Mouse (Mus musculus): ENCODE data around the gene Cd93.
A peak's percentile ranks its signal among the peaks of the same experiment; 100 is the strongest.

Cd93 gene

GRCm38 (mm10) chr2:148443249-148443958 is at the start of gene Cd93:
Cd93 (minus strand) TSS chr2:148443563.
- DNase-seq (ENCODE audit: low spot score in 2 of 2): peak; percentile 62 to 65

- DNase-seq (ENCODE audit: low spot score in 2 of 2): no peak
Observed at GRCm38 (mm10) chr2:148492108-148492507, 48.7 kb upstream of the Cd93 start.

- no peak for DNase-seq (ENCODE audit: low spot score in 2 of 2)
Observed at GRCm38 (mm10) chr2:148490150-148490549, 46.8 kb upstream of the Cd93 start.

GRCm38 (mm10) chr2:148488885-148489284 is 45.5 kb upstream of the Cd93 start:
- DNase-seq (ENCODE audit: low spot score in 2 of 2): peak; percentile 7 to 15

- DNase-seq (ENCODE audit: low spot score in 2 of 2): no peak
Observed at GRCm38 (mm10) chr2:148485576-148485975, 42.2 kb upstream of the Cd93 start.

- DNase-seq (ENCODE audit: low spot score in 2 of 2): no peak
Observed at GRCm38 (mm10) chr2:148480376-148480775, 37.0 kb upstream of the Cd93 start.

- DNase-seq (ENCODE audit: low spot score in 2 of 2): peak in 1 of 2 experiments; percentile 9
Observed at GRCm38 (mm10) chr2:148478141-148478701, 34.9 kb upstream of the Cd93 start.

GRCm38 (mm10) chr2:148477346-148477745 is 34.0 kb upstream of the Cd93 start:
- no peak for DNase-seq (ENCODE audit: low spot score in 2 of 2)

- no peak for DNase-seq (ENCODE audit: low spot score in 2 of 2)
Observed at GRCm38 (mm10) chr2:148476576-148476975, 33.2 kb upstream of the Cd93 start.

- no peak for DNase-seq (ENCODE audit: low spot score in 2 of 2)
Observed at GRCm38 (mm10) chr2:148475879-148476495, 32.6 kb upstream of the Cd93 start.

- DNase-seq (ENCODE audit: low spot score in 2 of 2): no peak
Observed at GRCm38 (mm10) chr2:148469341-148470238, 26.2 kb upstream of the Cd93 start.

GRCm38 (mm10) chr2:148467921-148468440 is 24.6 kb upstream of the Cd93 start:
- no peak for DNase-seq (ENCODE audit: low spot score in 2 of 2)

- no peak for DNase-seq (ENCODE audit: low spot score in 2 of 2)
Observed at GRCm38 (mm10) chr2:148455341-148455740, 12.0 kb upstream of the Cd93 start.

GRCm38 (mm10) chr2:148454014-148454542 is 10.7 kb upstream of the Cd93 start:
- DNase-seq (ENCODE audit: low spot score in 2 of 2): peak in 1 of 2 experiments; percentile 22

GRCm38 (mm10) chr2:148453061-148453460 is 9.7 kb upstream of the Cd93 start:
- DNase-seq (ENCODE audit: low spot score in 2 of 2): no peak

- no peak for DNase-seq (ENCODE audit: low spot score in 2 of 2)
Observed at GRCm38 (mm10) chr2:148451498-148451897, 8.1 kb upstream of the Cd93 start.

- no peak for DNase-seq (ENCODE audit: low spot score in 2 of 2)
Observed at GRCm38 (mm10) chr2:148450616-148451015, 7.3 kb upstream of the Cd93 start.

- no peak for DNase-seq (ENCODE audit: low spot score in 2 of 2)
Observed at GRCm38 (mm10) chr2:148449659-148450058, 6.3 kb upstream of the Cd93 start.

GRCm38 (mm10) chr2:148446446-148446845 is 3.1 kb upstream of the Cd93 start:
- DNase-seq (ENCODE audit: low spot score in 2 of 2): no peak

GRCm38 (mm10) chr2:148445616-148446015 is 2.3 kb upstream of the Cd93 start:
- no peak for DNase-seq (ENCODE audit: low spot score in 2 of 2)

GRCm38 (mm10) chr2:148444472-148444871 is 1.1 kb upstream of the Cd93 start:
- DNase-seq (ENCODE audit: low spot score in 2 of 2): no peak

Data from spleen, postnatal 36 days (tissue).